Mouse (Mus musculus) gastrocnemius, postnatal 10 days (tissue): Measurements from ENCODE around the gene Atf2. TPM values are rescaled to one million over a fixed set of nuclear protein-coding genes. Genes with fewer than 3 reads are reported as not detected.
A peak's percentile ranks its signal among the peaks of the same experiment; 100 is the strongest.
"Not testable (repeated sequence)": the region's sequence is repeated elsewhere in the genome, so short reads cannot be mapped to it uniquely, and the experiment has no call there.

Experiments used
- DNase-seq: peaks from one replicate; pipeline ENCODE4 v3.0.0; 2021; ENCODE audit warnings: mixed read lengths
- long read RNA-seq, 2 experiments: library from polyadenylated mRNA; stranded (forward); transcript quantifications; one replicate each; pipeline ENCODE4 v2.0.0; 2021
- total RNA-seq, 2 experiments: library from RNA; stranded (reverse); gene quantifications; 2 replicates each; pipeline ENCODE4 v1.2.3; 2021

Gene Atf2
- 10 to 100 TPM; 24.4 to 30.6 TPM for total RNA-seq
- long read RNA-seq, experiment 1, full-length matches to known transcripts: 2 of 8 reads
- long read RNA-seq, experiment 1, partial matches to known transcripts: 1 of 8 reads
- long read RNA-seq, experiment 1, other reads (novel, unspliced or antisense): 5 of 8 reads
- long read RNA-seq, experiment 2, full-length matches to known transcripts: 5 of 7 reads
- long read RNA-seq, experiment 2, partial matches to known transcripts: 0 of 7 reads
- long read RNA-seq, experiment 2, other reads (novel, unspliced or antisense): 2 of 7 reads

DNA sequence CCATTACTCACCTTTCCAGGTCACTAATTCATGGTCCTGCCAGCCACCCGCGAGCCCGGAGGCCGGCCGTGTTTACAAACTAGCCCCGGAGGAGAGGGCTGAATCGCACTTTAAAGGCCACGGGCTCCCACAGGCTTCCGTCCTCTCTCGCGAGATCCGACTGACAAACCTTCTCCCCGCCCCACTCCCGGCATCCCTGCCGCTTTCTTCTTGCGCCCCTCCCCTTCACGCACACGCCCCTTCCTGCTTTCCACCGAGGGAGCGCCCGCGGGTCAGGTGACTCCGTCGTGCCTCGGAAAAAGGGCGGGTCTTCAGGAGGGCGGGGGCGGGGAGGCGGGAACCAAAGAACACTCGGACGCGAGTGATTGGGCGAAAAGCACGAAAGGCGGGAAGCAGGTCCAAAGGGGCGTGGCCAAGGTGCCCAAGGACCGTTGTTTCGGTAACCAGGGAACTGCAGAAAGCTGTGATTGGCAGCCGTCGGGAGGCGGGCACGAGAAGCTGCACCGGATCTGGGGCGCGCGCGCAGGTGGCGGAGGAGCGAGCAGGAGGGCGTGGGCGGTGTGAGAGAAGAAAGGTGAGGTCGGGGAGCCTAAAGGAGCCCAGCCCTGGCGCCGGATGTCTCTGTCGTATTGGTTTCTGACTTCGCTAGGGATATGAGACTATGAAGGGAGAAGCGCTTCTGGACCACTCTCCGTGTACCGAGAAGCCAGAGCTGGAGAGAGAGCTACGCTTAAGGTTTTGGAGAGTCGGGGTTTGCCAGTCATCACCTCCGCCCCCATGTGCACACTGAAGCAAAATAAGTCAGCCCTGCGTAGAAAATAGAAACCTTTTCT, at the start of gene Atf2:
Atf2 (minus strand) TSS at position 176 of the 833 bp plus-strand sequence.
- peak; percentile 98 for DNase-seq

DNA sequence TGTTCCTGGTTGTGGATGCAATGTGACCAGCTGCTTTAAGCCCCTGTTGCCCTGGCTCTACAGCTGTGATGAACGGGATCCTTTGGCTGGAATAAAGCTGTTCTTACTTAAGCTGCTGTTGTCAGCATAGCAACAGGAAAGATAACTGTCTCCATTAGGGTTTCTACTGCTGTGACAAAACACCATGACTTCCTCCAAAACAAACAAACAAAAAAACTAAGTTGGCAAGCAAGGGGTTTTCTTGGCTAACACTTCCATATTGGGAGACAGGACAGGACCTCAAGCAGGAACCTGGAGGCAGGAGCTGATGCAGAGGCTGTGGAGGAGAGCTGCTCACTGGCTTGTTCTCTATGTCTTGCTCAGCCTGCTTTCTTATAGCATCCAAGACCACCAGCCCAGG, 48.8 kb upstream of the Atf2 start:
- DNase-seq: no peak

DNA sequence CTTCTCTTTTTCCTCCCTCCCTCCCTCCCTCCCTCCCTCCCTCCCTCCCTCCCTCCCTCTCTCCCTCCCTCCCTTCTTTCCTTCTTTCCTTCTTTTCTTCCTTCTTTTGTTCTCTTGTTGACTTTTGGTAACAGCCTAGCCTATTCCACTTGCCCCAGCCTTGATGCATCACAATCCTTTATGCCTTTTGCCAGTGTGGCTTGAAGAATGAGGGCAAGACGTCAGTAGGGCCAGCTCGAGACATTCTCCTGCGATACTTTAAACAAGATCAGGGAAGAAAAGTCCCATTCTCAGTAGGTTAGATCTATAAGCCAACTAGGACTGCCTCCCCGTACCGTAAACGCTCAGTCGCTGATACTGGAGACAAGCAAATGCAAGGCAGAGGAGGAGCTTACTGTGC, 48.0 kb upstream of the Atf2 start:
- no peak for DNase-seq

DNA sequence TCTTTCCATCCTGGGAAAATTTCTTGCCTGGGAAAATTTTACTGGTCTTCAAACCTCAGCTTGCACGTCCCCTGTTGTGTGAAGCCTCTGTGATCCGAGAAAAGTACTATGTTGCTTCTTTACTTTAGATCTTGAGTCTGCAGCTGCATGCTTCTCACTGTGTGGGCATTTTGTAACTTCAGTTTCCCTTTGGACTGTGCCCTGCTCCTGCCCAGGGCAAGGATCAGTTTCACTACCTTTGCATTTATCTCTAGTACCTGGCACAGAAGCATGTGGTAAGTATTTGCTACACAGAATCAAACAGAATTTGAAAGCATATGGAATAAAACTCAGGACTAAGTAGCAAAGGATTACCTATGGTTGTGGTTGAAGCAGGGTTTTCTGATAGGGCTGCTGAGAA, 46.5 kb upstream of the Atf2 start:
- no peak for DNase-seq

DNA sequence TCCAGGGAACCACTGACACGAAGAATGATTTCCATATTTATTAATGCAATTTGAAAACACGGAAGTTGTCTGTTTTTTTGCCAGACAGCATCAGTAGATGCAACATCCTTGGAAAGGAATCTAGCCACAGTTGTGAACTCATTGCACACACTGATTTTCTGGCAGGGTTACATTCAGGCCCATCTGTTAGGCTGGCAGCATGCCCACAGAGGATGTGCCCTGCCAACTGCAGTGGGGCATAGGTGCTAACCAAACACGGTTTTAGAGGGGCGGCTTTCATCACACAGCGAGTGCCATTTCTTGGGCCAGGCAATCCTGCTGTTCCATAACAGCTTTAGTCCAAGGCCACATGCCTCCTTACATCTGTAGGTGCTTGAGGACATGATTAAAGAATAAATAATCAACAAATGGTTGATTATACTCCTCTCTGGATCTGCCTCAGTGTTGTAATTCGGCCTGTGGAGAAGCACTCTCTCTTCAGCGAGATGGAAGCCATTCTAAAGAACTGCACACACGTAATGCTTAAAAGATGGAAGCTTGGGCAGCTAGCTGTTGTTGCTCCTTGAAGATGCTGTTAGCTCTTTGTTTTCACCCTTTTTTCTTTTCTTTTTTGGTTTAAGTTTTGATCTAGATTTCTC, 40.4 kb upstream of the Atf2 start:
- DNase-seq: no peak

DNA sequence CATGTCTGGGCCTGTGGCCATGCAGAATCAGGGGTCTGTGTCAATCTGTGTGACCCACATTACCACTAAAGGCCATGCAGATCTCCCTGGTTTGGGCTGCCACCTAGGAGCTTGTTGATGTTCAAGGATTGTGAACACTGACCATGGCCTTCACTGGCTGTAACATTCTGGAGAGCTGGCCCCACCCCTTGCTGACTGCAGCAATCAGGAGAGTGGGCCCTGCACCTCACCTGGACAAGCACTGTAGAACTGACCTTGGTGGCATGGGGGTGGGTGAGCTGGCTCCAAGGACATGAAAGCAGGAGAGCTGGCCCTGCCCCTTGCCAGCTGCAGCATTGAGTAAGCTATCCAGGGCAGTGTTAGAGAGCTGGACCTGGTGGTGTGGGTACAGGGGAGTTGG, 35.3 kb upstream of the Atf2 start:
- no peak for DNase-seq

DNA sequence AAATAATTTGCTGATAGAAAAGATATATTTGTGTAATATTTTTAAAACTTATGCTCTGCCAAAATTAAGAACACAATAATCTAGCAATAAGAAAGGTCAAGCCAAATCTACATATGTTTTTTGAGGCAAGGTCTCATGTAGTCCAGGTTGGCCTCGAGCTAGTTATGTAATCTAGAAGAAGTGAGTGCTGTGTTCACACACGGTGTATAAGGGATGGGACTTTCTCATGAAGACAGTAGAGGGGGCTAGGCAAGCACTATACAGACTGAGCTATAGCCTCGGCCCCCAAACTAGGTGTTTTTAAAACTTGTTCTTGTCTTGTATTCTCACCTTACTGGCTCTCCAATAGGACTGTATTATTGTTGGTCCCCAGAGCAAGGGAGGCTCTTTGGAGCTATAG, 33.1 kb upstream of the Atf2 start:
- no peak for DNase-seq

DNA sequence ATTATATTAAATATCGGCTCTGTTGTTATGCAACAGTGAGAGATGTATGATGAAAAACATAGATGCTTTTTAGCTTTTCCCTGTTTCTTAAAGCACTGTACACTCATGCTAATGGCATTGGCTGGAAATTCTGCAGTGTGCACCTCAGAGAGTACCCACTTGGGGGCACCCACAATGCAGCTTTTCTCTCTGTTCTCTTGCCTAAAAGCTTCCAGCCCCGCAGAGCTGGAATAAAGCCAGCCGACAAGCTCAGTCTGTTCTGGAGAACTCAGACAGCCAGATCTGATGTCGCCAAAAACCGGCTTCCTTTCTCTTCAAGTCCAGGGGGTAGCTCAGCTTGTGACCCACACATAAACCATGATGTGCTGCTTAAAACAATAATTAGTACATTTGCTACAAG, 32.6 kb upstream of the Atf2 start:
- DNase-seq: peak; percentile 65

DNA sequence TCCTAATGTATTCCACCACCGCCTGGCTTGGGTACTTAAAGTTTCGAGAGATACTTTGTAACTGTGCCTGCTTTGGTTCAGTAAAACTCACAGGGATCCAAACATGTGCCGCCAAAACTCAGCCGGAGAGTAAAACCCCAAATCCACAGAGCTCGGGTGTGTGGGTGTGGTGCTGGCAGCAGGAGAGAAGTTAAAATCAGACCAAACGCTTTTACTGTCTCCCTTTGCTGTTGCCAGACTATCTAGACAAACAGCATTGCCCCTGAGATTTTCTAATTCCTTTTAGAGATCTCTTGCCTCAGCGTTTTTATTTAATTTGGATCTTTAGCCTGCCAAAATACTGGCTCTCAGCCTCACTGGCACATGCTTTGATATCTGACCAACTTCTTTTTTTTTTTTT, 27.2 kb upstream of the Atf2 start:
- no peak for DNase-seq

DNA sequence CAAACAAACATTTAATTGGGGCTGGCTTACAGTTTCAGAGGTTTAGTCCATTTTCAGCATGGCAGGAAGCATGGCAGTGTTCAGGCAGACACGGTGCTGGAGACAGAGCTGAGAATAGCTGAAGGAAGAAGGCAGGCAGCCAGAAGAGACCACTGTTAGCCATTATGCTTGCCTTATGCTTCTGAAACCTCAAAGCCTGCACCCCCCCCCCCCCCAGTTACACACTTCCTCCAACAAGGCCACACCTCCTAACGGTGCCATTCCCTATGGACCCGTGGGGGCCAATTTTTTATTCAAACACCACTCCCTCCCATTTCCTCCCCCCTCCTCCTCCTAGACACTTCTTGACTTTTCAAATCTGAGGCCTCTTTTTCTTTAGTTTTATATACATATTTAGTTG, 19.8 kb upstream of the Atf2 start:
- no peak for DNase-seq

DNA sequence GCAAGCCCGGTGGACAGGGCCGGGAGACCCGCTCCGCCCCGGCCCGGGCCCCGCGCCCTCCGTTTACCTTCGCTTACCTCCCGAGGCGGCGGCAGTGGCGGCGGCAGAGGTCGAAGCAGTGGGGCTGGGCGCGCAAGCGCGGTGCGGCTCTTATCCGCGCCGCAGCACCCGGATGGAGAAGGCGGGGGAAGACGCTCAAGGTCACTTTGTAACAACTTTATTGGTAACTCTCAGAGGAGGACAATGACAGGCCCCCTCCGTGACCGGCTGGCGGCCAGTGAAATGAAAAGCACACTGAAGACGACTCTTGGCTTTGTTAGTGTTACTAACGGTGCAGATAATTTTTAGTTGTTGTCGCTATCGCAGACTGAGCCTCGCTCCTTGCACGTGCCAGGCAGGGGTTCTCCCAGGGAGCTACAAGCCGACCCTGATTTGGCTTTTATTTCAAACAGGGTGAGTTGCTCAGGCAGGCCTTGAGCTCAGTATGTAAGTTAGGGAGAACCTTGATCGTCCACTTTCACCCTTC, 18.8 kb upstream of the Atf2 start, which contains the start of gene Atp5g3:
Atp5g3 (minus strand) TSS at position 152 of the 526 bp plus-strand sequence.
- peak; percentile 87 for DNase-seq

DNA sequence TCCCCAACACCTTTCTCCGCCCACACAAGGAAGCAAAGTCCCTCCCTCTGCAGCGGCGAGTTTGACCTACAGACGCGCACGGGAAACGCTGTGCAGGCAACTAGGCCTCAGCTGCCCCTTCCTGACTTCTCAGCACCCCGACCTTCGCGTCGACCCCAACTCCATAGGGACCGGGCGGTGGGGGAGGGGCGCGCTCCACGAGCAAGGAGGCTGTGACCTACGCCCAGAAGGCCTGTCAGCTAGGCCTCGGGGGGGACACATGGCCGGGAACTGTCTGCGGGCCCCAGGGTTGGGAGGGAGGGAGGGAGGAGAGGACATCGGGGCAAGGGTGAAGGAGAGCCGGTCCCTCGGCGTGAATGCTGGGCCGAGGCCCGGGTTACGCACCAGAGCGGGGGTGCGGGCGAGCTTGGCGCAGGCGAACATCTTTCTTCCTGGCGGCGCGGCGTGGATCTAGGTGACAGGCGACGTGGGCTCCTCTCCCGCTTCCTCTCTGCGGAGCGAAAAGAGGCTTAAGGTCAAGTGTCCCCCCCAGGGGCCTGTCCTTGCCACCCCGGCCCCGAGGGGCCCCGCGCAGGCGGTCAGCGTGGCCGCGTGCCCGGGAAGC, 18.2 kb upstream of the Atf2 start:
- DNase-seq: peak; percentile 67

DNA sequence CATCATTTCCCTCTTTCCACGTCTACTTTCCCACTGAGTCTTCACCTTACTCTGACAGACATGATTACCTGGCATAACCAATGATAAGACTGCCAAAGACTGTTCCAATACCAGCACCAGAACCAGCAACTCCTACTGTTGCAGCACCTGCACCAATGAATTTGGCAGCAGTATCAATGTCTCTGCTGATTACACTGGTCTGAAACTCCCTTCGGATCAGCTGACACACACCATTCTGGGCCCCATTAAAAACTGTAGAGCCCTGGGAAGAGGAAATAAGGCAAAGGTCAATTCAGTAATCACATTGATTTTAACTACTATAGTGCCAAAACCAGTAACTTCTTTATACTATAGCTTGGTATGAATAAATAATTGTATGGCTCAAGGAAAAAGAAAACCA, 16.7 kb upstream of the Atf2 start:
- no peak for DNase-seq

DNA sequence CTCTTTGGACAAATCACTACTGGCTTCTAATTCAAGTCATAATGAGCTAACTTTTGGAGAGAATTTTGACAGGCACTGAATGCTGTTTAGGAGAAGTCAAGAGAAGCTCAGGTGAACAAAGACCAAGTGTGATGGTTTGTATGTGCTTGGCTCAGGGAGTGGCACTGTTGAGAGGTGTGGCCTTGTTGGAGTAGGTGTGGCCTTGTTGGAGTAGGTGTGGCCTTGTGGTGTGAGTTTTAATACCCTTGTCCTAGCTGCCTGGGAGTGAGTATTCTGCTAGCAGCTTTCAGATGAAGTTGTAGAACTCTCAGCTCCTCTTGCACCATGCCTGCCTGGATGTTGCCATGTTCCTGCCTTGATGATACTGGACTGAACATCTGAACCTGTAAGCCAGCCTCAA, 12.2 kb upstream of the Atf2 start:
- not testable (repeated sequence) for DNase-seq

DNA sequence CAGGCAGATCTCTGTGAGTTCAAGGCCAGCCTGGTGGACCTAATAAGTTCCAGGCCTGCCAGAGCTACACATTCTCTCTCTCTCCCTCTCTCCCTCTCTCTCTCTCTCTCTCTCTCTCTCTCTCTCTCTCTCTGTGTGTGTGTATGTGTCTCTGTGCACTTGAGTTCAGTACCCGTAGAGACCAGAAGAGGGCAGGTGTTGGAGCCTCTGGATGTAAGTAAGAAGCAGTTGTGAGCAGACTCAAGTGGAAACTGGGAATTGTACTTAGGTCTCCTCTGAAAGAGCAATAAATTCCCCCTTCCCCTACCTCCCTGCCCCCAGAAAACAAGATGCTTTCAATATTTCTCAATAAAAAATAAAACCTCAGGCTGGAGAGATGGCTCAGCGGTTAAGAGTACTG, 11.1 kb upstream of the Atf2 start:
- no peak for DNase-seq

DNA sequence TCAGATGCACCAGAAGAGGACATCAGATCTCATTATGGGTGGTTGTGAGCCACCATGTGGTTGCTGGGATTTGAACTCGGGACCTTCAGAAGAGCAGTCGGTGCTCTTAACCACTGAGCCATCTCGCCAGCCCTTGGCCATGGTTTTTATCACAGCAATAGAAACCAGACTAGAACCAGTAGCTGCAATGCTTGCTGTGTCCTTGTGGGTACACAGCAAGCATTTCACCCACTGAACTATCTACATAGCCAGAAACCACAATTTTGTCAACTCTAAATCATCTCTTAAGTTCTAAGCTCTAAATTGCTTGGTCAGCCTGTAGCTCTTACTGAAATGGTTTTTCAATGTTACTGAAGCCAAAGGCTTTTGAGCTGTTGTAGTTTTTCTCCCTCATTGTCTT, 9.9 kb upstream of the Atf2 start:
- not testable (repeated sequence) for DNase-seq

DNA sequence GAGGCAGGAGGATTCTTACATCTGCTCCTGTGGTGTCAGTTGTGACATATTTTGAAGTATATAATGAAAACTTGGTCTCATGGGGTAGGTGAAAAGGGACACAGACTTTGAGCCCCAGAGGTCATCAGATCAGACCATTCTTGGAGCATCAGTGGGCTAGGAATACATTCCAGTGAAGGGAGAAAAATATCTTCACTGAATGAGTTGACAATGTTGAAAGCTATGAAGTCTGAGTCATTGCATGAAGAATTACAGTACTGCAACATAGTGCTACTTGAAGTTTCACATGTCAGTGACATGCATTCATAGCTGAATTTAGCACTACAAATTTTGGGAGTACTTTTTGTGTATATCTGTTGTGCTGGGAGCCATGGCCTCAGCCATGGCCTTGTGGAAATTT, 8.7 kb upstream of the Atf2 start:
- no peak for DNase-seq

DNA sequence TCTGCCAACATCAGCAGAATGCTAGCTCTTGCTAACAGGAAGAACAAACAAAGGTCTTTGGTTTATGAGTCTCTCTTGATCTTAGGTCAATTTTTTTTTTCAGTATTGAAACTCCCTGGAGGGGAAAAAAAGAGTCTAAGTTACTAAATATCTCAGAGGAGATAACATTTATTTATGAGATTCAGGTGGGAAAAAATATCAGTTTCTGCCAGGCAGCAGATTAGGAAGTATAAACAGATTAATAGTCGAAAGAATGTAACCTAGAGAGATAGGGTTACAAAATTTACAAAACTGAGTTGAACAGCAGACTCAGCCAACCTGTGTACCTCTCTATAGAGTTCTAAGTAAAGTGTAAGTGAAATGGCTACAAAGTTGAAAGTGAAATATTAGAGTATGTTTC, 7.9 kb upstream of the Atf2 start:
- no peak for DNase-seq

DNA sequence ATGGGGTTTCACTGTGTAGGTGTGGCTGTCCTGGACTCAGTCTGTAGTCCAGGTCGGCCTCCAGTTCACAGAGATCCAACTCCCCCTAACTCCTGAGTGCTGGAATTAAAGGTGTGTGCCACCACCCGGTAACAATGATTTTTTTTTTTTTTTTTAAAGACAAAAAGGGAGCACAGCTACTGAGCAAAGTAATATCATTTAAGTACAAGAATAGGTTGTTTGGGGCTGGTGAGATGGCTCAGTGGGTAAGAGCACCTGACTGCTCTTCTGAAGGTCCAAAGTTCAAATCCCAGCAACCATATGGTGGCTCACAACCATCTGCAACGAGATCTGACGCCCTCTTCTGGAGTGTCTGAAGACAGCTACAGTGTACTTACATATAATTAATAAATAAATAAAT, 4.5 kb upstream of the Atf2 start:
- not testable (repeated sequence) for DNase-seq

DNA sequence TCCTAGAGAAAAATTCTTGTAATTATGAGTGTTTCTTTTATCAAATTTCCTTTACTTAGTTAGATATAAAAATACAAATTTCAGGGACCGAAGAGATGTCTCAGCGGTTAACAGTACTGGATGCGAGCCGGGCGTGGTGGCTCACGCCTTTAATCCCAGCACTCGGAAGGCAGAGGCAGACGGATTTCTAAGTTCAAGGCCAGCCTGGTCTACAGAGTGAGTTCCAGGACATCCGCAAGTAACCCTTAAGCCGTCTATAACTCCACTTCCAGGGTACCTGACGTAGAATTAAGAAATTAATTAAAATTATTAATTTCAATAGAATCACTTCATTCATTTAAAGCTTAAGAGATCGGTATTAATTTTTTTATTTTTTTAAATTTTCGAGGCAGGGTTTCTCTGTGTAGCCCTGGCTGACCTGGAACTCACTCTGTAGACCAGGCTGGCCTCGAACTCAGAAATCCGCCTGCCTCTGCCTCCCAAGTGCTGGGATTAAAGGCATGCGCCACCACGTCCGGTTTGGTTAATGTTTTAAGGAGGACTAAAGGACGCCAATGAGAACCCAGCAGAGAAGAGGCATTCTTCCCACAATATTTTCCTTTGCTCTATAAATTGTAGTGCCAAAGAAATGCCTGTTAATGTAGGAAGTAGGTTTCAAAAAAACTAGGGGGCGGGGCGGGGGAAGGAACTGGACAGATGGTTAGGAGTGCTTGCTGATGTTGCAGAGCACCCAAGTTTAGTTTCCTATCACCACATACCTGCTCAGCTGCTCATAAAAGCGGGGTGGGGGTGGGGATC, 1.2 kb upstream of the Atf2 start:
- DNase-seq: no peak

DNA sequence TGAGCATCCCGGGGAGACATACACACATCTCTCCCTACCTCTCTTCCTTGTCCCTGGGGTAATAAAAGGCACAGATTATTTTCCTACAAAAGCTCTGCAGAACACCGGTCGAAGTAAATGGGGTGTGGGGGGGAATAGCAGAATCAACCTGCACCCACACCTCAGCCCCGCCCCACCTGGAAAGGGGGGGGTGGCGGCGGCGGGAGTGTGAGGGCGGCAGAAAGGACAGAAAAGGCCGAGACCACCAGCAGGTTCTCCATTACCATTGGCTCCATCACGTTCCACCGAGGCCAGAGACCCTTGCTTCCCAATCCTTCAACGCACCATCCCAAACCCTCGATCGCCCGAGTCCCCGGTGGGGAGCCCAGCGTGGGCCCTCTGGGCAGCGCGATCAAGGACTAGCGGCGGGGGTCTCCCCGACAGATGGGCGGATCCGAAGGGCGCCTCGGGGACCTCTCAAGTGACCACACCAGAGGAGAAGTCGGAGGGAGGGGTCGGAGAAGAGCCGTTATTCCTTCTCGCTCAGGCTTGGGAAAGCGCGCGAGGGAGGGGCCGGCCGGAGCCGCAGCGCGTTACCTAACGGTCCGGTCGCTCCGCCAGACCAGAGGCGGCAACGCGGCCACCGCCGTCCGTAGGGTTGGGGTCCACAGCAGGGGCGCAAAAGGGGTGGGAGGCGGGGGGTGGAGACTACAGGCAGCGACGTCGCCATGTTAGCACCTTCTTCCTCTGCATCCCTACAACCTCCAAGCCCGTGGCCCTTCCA, 557 bp downstream of the Atf2 start:
- peak; percentile 52 for DNase-seq
